Mouse (Mus musculus) heart, embryonic 13.5 days (tissue): ENCODE measurements around the gene Miip. TPM values are rescaled to one million over a fixed set of nuclear protein-coding genes. Genes with fewer than 3 reads are reported as not detected.

Source experiments
- ATAC-seq: fragments of 200-750 bp; cut with Nextera tagmentation; 2 replicates; pipeline ENCODE4 v1.8.0; 2017; ENCODE audit warnings: moderate TSS enrichment; ENCODE audit not compliant: insufficient number of reproducible peaks, low FRiP score, low TSS enrichment; ENCODE audit errors: extremely low read depth
- H3K27ac ChIP-seq: fragments of 300-500 bp; sonication (generic); replicated peaks from 2 replicates; pipeline ENCODE4 v1.5.1; 2015; ENCODE audit warnings: moderate library complexity, mild to moderate bottlenecking, inconsistent platforms
- H3K27me3 ChIP-seq: fragments of 300-500 bp; sonication (generic); replicated peaks from 2 replicates; pipeline ENCODE4 v1.6.1; 2015; ENCODE audit warnings: mild to moderate bottlenecking, inconsistent platforms
- H3K36me3 ChIP-seq: fragments of 300-500 bp; sonication (generic); 2 replicates; pipeline ENCODE4 v1.6.1; 2015; ENCODE audit warnings: mild to moderate bottlenecking, inconsistent platforms
- H3K4me1 ChIP-seq: fragments of 300-500 bp; sonication (generic); 2 replicates; pipeline ENCODE4 v1.6.1; 2015; ENCODE audit warnings: inconsistent platforms
- H3K4me2 ChIP-seq: fragments of 300-500 bp; sonication (generic); 2 replicates; pipeline ENCODE4 v1.6.1; 2015; ENCODE audit warnings: inconsistent platforms, mild to moderate bottlenecking, moderate library complexity
- H3K4me3 ChIP-seq: fragments of 300-500 bp; sonication (generic); 2 replicates; pipeline ENCODE4 v1.5.1; 2015; ENCODE audit warnings: moderate library complexity, mild to moderate bottlenecking, inconsistent platforms
- H3K9ac ChIP-seq: fragments of 300-500 bp; sonication (generic); 2 replicates; pipeline ENCODE4 v1.6.1; 2015; ENCODE audit warnings: inconsistent platforms, mild to moderate bottlenecking, moderate library complexity
- H3K9me3 ChIP-seq: fragments of 300-500 bp; sonication (generic); 2 replicates; pipeline ENCODE4 v1.6.1; 2016; ENCODE audit warnings: inconsistent platforms
- WGBS: fragments of 180-500 bp; shearing (Covaris S2); methylation state at CpG from one replicate; pipeline ENCODE4 v1.1.7; 2015; ENCODE audit warnings: mixed read lengths; 5-methylcytosine and 5-hydroxymethylcytosine counted together
- polyA plus RNA-seq: library from polyadenylated mRNA; unstranded; fragments of >200 nt; fragmentation: Nextera tagmentation; extraction: Ambion mirVana; gene quantifications from 2 replicates; pipeline ENCODE4 v1.2.1, GENCODE M21; 2015

The Miip gene
- polyA plus RNA-seq, result 27.2 and 27.6 TPM in 2 replicates

- H3K36me3 ChIP-seq, result peaks cover 55% of the 10 kb centered on the region
- WGBS, result under 1% methylated on average over 30 of the region's 30 CpGs
- peak within 1 kb of the TSS; percentile 75 for H3K4me3 ChIP-seq
- peak within 1 kb of the TSS; percentile 80 for H3K27ac ChIP-seq
- no peaks in the 10 kb centered on the region for H3K9me3 ChIP-seq
- peaks cover 36% of the 10 kb centered on the region for H3K4me1 ChIP-seq
- peak within 1 kb of the TSS; percentile 89 for H3K9ac ChIP-seq
- H3K27me3 ChIP-seq, result no peaks in the 10 kb centered on the region
- peak within 1 kb of the TSS; percentile 75 for H3K4me2 ChIP-seq
- ATAC-seq, result peak; percentile 95
Measured at GRCm38 (mm10) chr4:147868450-147869031, at the start of gene Miip, which contains the start of gene Fv1. Gene Miip, minus strand, starts transcription at chr4:147868816. Gene Fv1, plus strand, starts transcription at chr4:147868979.

GRCm38 (mm10) chr4:147909486-147909885, 40.9 kb upstream of the Miip start:
- Histone ChIP-seq H3K9ac (no peak overlapping the region), H3K27me3 (no peaks in the 10 kb centered on the region), H3K9me3 (no peaks in the 10 kb centered on the region), H3K4me1 (peaks cover 11% of the 10 kb centered on the region), H3K36me3 (peaks cover 52% of the 10 kb centered on the region), H3K27ac (no peak overlapping the region), H3K4me2 (no peak overlapping the region), H3K4me3 (no peak overlapping the region)
- WGBS, result 86% methylated on average over 5 of the region's 5 CpGs
- ATAC-seq, result no peak

- peaks cover 45% of the 10 kb centered on the region for H3K36me3 ChIP-seq
- ATAC-seq, result no peak
- no peak overlapping the region for H3K4me3 ChIP-seq
- no peaks in the 10 kb centered on the region for H3K9me3 ChIP-seq
- H3K9ac ChIP-seq, result no peak overlapping the region
- no peak overlapping the region for H3K27ac ChIP-seq
- H3K4me1 ChIP-seq, result peaks cover 32% of the 10 kb centered on the region
- H3K4me2 ChIP-seq, result no peak overlapping the region
- WGBS, result 77% methylated on average over 5 of the region's 5 CpGs
- H3K27me3 ChIP-seq, result no peaks in the 10 kb centered on the region
Measured at GRCm38 (mm10) chr4:147906230-147906629, 37.6 kb upstream of the Miip start.

GRCm38 (mm10) chr4:147905090-147905659, 36.6 kb upstream of the Miip start:
- Histone ChIP-seq H3K27ac (peak overlapping the region; percentile 92), H3K4me1 (peaks cover 43% of the 10 kb centered on the region), H3K36me3 (peaks cover 45% of the 10 kb centered on the region), H3K27me3 (no peaks in the 10 kb centered on the region), H3K4me3 (peak overlapping the region; percentile 95), H3K9ac (peak overlapping the region; percentile 97), H3K4me2 (peak overlapping the region; percentile 86), H3K9me3 (no peaks in the 10 kb centered on the region)
- 4% methylated on average over 8 of the region's 8 CpGs for WGBS
- ATAC-seq, result no peak

- no peaks in the 10 kb centered on the region for H3K27me3 ChIP-seq
- peaks cover 50% of the 10 kb centered on the region for H3K4me1 ChIP-seq
- H3K4me2 ChIP-seq, result peak within 1 kb of the TSS; percentile 86
- H3K36me3 ChIP-seq, result peaks cover 45% of the 10 kb centered on the region
- peak within 1 kb of the TSS; percentile 95 for H3K4me3 ChIP-seq
- under 1% methylated on average over 53 of the region's 59 CpGs for WGBS
- peak within 1 kb of the TSS; percentile 97 for H3K9ac ChIP-seq
- ATAC-seq, result peak; percentile 91
- H3K27ac ChIP-seq, result peak within 1 kb of the TSS; percentile 92
- no peaks in the 10 kb centered on the region for H3K9me3 ChIP-seq
Measured at GRCm38 (mm10) chr4:147904313-147905089, 35.9 kb upstream of the Miip start, which contains the start of gene Mfn2. Gene Mfn2, minus strand, starts transcription at chr4:147904704.

GRCm38 (mm10) chr4:147903601-147904000, 35.0 kb upstream of the Miip start:
- no peak for ATAC-seq
- Histone ChIP-seq H3K4me1 (peaks cover 58% of the 10 kb centered on the region), H3K36me3 (peaks cover 49% of the 10 kb centered on the region), H3K9ac (peak overlapping the region; percentile 97), H3K27ac (peak overlapping the region; percentile 92), H3K27me3 (no peaks in the 10 kb centered on the region), H3K4me3 (peak overlapping the region; percentile 95), H3K4me2 (peak overlapping the region; percentile 86), H3K9me3 (no peaks in the 10 kb centered on the region)
- 65% methylated on average over 3 of the region's 3 CpGs for WGBS

GRCm38 (mm10) chr4:147902906-147903500, 34.4 kb upstream of the Miip start:
- H3K4me1 ChIP-seq, result peaks cover 64% of the 10 kb centered on the region
- H3K27me3 ChIP-seq, result no peaks in the 10 kb centered on the region
- peaks cover 52% of the 10 kb centered on the region for H3K36me3 ChIP-seq
- peak overlapping the region; percentile 95 for H3K4me3 ChIP-seq
- H3K9ac ChIP-seq, result peak overlapping the region; percentile 97
- H3K4me2 ChIP-seq, result peak overlapping the region; percentile 86
- H3K9me3 ChIP-seq, result no peaks in the 10 kb centered on the region
- ATAC-seq, result no peak
- 82% methylated on average over 12 of the region's 12 CpGs for WGBS
- no peak overlapping the region for H3K27ac ChIP-seq

- Histone ChIP-seq H3K27ac (peak overlapping the region; percentile 56), H3K4me2 (peak overlapping the region; percentile 22), H3K9ac (peak overlapping the region; percentile 50), H3K4me1 (peaks cover 83% of the 10 kb centered on the region), H3K36me3 (peaks cover 78% of the 10 kb centered on the region), H3K27me3 (no peaks in the 10 kb centered on the region), H3K9me3 (no peaks in the 10 kb centered on the region), H3K4me3 (no peak overlapping the region)
- WGBS, result 47% methylated on average over 7 of the region's 7 CpGs
- no peak for ATAC-seq
Measured at GRCm38 (mm10) chr4:147900452-147900851, 31.8 kb upstream of the Miip start.

GRCm38 (mm10) chr4:147897348-147897747, 28.7 kb upstream of the Miip start:
- peak; percentile 27; the same call in 1 of the 2 replicates for ATAC-seq
- Histone ChIP-seq H3K27ac (peak overlapping the region; percentile 96), H3K9me3 (no peaks in the 10 kb centered on the region), H3K9ac (peak overlapping the region; percentile 57), H3K4me2 (peak overlapping the region; percentile 36), H3K4me1 (peaks cover 63% of the 10 kb centered on the region), H3K4me3 (no peak overlapping the region), H3K27me3 (no peaks in the 10 kb centered on the region), H3K36me3 (peaks cover 98% of the 10 kb centered on the region)
- WGBS, result 47% methylated on average over 3 of the region's 3 CpGs

GRCm38 (mm10) chr4:147896411-147896810, 27.8 kb upstream of the Miip start:
- H3K4me3 ChIP-seq, result no peak overlapping the region
- H3K4me1 ChIP-seq, result peaks cover 57% of the 10 kb centered on the region
- peak overlapping the region; percentile 96 for H3K27ac ChIP-seq
- peaks cover 98% of the 10 kb centered on the region for H3K36me3 ChIP-seq
- no peak for ATAC-seq
- peak overlapping the region; percentile 57 for H3K9ac ChIP-seq
- no peaks in the 10 kb centered on the region for H3K27me3 ChIP-seq
- WGBS, result 21% methylated on average over 1 of the region's 1 CpGs
- no peaks in the 10 kb centered on the region for H3K9me3 ChIP-seq
- H3K4me2 ChIP-seq, result peak overlapping the region; percentile 36; the same call in 1 of the 2 replicates

GRCm38 (mm10) chr4:147895815-147896330, 27.3 kb upstream of the Miip start:
- Histone ChIP-seq H3K4me1 (peaks cover 53% of the 10 kb centered on the region), H3K27ac (peak overlapping the region; percentile 96), H3K9me3 (no peaks in the 10 kb centered on the region), H3K36me3 (peaks cover 100% of the 10 kb centered on the region), H3K4me3 (no peak overlapping the region), H3K4me2 (0 out of 2 replicates have a peak overlapping the region, but pooled peaks have one; percentile 2), H3K27me3 (no peaks in the 10 kb centered on the region), H3K9ac (peak overlapping the region; percentile 54)
- no peak for ATAC-seq
- WGBS, result 76% methylated on average over 4 of the region's 4 CpGs
